Mouse (Mus musculus): ENCODE results near the gene Stat5b.

- TF ChIP-seq CTCF (IDR thresholded peaks at IDR 0.05) (no peak), EP300 (IDR thresholded peaks at IDR 0.05) (no peak)
Measured at GRCm38 (mm10) chr11:100750127-100750526, 100.4 kb downstream of the Stat5b start.
